Comparison of ENCODE assay signal across 18 mouse cellular contexts in the genomic region with DNA sequence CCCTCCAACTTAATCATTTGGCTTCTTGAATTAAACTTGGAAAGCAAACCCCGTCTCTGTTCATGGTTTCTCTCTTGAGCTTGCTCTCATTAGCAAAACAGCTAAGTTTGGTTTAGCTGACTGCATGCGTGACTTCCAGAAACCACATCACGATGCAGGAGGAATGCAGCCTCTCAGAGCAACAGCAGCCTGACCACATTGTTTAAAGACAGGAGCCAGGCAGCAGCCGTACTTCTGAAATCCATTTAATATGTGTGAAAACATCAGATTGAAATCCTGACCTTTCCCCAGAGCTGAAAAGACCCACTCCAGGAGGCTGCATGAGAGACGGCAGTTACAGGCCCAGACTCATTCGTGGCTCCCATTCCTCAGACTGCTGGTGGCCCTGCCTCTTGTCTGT.
DNase-seq lines count a peak whose midpoint lies in the region; ATAC-seq and TF ChIP-seq lines count a peak whose summit lies in the region.
"Had no signal": no experiment of that assay in that cellular context is flagged by ENCODE, and none has a peak within 500 bp of the region (broad histone marks: within the 10 kb centered on the region; RNA-seq: fewer than 3 reads in every experiment).

No protein-coding gene starts in this region.

- DNase-seq in lung, embryonic 14.5 days, result peak; percentile 25
- DNase-seq in lung, postnatal 10 days, result no peak
- peak; percentile 60 for DNase-seq in brain, embryonic 14.5 days (ENCODE audit: low read depth)
- no peak for DNase-seq in heart, postnatal 4 days
- no peak for DNase-seq in heart, adult 9 months (ENCODE audit: low spot score in 2 of 2)
- DNase-seq in lung, postnatal 14 days, result no peak
- DNase-seq: adrenal gland, postnatal 10 days; cerebellum, adult 11-12 months; kidney, adult 9 months; kidney, postnatal 4 days; lung, adult 2 months; thymus, postnatal 36 days had no signal

- no peak overlapping the region for H3K4me3 ChIP-seq in lung, embryonic 14.5 days (ENCODE audit: low read depth, low read length)
- no peak overlapping the region for H3K4me3 ChIP-seq in forebrain, embryonic 13.5 days
- no peak overlapping the region for H3K4me3 ChIP-seq in midbrain, embryonic 15.5 days
- H3K4me3 ChIP-seq: myocyte had no signal

- no peaks in the 10 kb centered on the region; the same call in 1 of the 2 replicates for H3K36me3 ChIP-seq in lung, embryonic 14.5 days (ENCODE audit: insufficient read depth)
- H3K36me3 ChIP-seq in forebrain, embryonic 13.5 days (ENCODE audit: poor library complexity, severe bottlenecking), result peaks cover 6% of the 10 kb centered on the region
- H3K36me3 ChIP-seq in midbrain, embryonic 15.5 days (replicated peaks), result peaks cover 2% of the 10 kb centered on the region; the same call in 1 of the 2 replicates
- H3K36me3 ChIP-seq: G1E had no signal

- no peaks in the 10 kb centered on the region for H3K4me1 ChIP-seq in lung, embryonic 14.5 days (ENCODE audit: insufficient read depth)
- peaks cover 14% of the 10 kb centered on the region; the same call in 1 of the 2 replicates for H3K4me1 ChIP-seq in forebrain, embryonic 13.5 days
- peaks cover 4% of the 10 kb centered on the region; the same call in 1 of the 2 replicates for H3K4me1 ChIP-seq in midbrain, embryonic 15.5 days

- TF ChIP-seq CTCF in lung, embryonic 14.5 days (IDR thresholded peaks at IDR 0.05; ENCODE audit: low read depth), result no peak
- no peak for TF ChIP-seq CTCF in brain, embryonic 14.5 days (IDR thresholded peaks at IDR 0.05; ENCODE audit: borderline replicate concordance, extremely low read depth, insufficient read depth, insufficient read length)

- no peaks in the 10 kb centered on the region for H3K9me3 ChIP-seq in lung, embryonic 14.5 days (ENCODE audit: low read depth, low read length)
- no peaks in the 10 kb centered on the region for H3K9me3 ChIP-seq in forebrain, embryonic 13.5 days (replicated peaks)
- no peaks in the 10 kb centered on the region for H3K9me3 ChIP-seq in midbrain, embryonic 15.5 days

- no peak for TF ChIP-seq POLR2A in brain, embryonic 14.5 days (IDR thresholded peaks at IDR 0.05; ENCODE audit: borderline replicate concordance, extremely low read depth, insufficient read depth, insufficient read length, poor library complexity, severe bottlenecking)

- no peak overlapping the region for H3K27ac ChIP-seq in lung, embryonic 14.5 days (ENCODE audit: low read depth)
- peak overlapping the region; percentile 41 for H3K27ac ChIP-seq in forebrain, embryonic 13.5 days
- peak overlapping the region; percentile 28; the same call in 1 of the 2 replicates for H3K27ac ChIP-seq in midbrain, embryonic 15.5 days

- no peak for ATAC-seq in lung, embryonic 14.5 days (ENCODE audit: insufficient read depth)
- ATAC-seq in forebrain, embryonic 13.5 days, result peak; percentile 32; the same call in 1 of the 2 replicates
- peak; percentile 35; the same call in 1 of the 2 replicates for ATAC-seq in midbrain, embryonic 15.5 days (replicated peaks)
- ATAC-seq: CD4-positive, CD25-positive, alpha-beta regulatory T cell, adult 4 months had no signal

- H3K9ac ChIP-seq in lung, embryonic 14.5 days, result no peak overlapping the region
- H3K9ac ChIP-seq in forebrain, embryonic 13.5 days, result no peak overlapping the region
- H3K9ac ChIP-seq in midbrain, embryonic 15.5 days, result no peak overlapping the region

- no peak overlapping the region for H3K4me2 ChIP-seq in lung, embryonic 14.5 days
- H3K4me2 ChIP-seq in forebrain, embryonic 13.5 days, result no peak overlapping the region
- no peak overlapping the region for H3K4me2 ChIP-seq in midbrain, embryonic 15.5 days
- H3K4me2 ChIP-seq: liver, embryonic 11.5 days had no signal

- 41% methylated on average over 6 of the region's 6 CpGs for WGBS in lung, embryonic 14.5 days
- 39% methylated on average over 6 of the region's 6 CpGs for WGBS in forebrain, embryonic 13.5 days
- WGBS in midbrain, embryonic 15.5 days, result 29% methylated on average over 6 of the region's 6 CpGs

- no peaks in the 10 kb centered on the region for H3K27me3 ChIP-seq in lung, embryonic 14.5 days (ENCODE audit: insufficient read depth, low read length)
- no peaks in the 10 kb centered on the region for H3K27me3 ChIP-seq in forebrain, embryonic 13.5 days
- no peaks in the 10 kb centered on the region for H3K27me3 ChIP-seq in midbrain, embryonic 15.5 days (replicated peaks)

Comparison
In these comparisons a context has a peak if more than half of its experiments do, and no peak if none do; other contexts are left out.
1. DNase-seq: peak in lung, embryonic 14.5 days (single experiment) and brain, embryonic 14.5 days (single experiment); none in lung, postnatal 10 days (single experiment), heart, postnatal 4 days (single experiment), heart, adult 9 months (0 of 2) and lung, postnatal 14 days (single experiment).